Mouse (Mus musculus) left cerebral cortex, postnatal 25 days (tissue): ENCODE data around the gene Zmym2. TPM values are rescaled to one million over a fixed set of nuclear protein-coding genes. Genes with fewer than 3 reads are reported as not detected.

Experiments used
- DNase-seq, 2 experiments: peaks; one replicate each; pipeline ENCODE4 v3.0.0; 2022; ENCODE audit warnings: low spot score in 2 of 2, mixed read lengths in 1 of 2
- intact Hi-C: fragments of 180-260 bp; cut with DNase I; formaldehyde crosslinking; loops from one replicate; pipeline ENCODE4 v1.15.1; 2025
- total RNA-seq, 2 experiments: library from RNA; stranded (reverse); gene quantifications; 2 replicates each; pipeline ENCODE4 v1.2.3; 2021

Gene Zmym2
- total RNA-seq, 2 experiments from 2014 or later, result 91.1 to 101 TPM

GRCm38 (mm10) chr14:56899656-56900055, 13.2 kb downstream of the Zmym2 start:
- DNase-seq, result no peak
- intact Hi-C loops, result no loop called here

DNA sequence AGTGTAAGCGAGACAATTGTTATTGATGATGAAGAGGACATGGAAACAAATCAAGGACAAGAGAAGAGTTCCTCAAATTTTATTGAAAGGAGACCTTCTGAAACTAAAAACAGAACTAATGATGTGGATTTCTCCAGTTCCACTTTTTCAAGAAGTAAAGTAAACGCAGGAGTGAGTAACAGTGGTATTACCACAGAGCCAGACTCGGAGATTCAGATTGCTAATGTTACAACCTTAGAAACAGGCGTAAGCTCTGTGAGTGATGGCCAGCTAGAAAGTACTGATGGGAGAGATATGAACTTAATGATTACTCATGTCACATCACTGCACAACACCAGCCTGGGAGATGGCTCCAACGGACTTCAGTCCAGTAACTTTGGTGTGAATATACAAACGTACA, 16.6 kb downstream of the Zmym2 start:
- intact Hi-C loops, result no loop called here
- no peak for DNase-seq

DNA sequence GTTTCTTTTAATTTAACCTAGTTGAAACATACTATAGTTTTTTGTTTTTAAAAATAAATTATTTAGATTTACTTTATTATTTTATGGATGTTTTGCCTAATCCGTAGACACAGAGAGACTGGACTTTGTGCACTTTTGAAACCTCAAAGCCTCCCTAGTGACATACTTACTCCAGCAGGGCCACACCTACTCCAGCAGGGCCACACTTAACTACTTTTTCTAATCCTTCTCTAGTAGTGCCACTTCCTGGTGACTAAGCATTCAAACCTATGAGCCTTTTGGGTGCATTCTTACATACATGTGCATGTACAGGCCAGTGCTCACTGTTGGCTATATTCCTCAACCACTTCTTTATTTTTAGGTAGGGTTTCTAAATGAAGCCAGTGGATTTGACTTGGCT, 19.2 kb downstream of the Zmym2 start:
- intact Hi-C loops, result no loop called here
- no peak for DNase-seq

DNA sequence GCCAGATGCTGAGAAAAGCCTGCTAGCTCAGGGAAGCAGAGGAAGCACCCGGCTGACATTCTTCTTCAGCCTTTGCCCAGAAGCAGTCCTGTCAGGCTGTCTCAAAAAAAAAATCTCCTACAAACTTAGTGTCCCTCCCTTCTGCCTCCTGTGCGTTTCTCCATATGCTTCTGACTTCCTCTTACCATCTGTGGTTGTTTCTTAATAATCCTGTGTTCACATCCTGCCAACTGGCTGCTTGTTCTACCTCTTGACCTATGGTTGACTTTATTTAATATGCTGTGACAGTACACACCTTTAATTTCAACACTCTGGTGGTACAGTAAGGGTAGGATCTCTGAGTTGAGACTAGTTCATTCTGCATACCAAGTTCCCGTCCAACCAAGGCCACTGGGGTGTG, 32.1 kb downstream of the Zmym2 start:
- intact Hi-C loops, result no loop called here
- DNase-seq, result no peak

GRCm38 (mm10) chr14:56935481-56935880, 49.0 kb downstream of the Zmym2 start:
- no peak for DNase-seq
- intact Hi-C loops, result no loop called here

GRCm38 (mm10) chr14:56939903-56940302, 53.5 kb downstream of the Zmym2 start:
- no peak for DNase-seq
- intact Hi-C loops, result loop anchor here (5.0 to 10.0 kb wide), 2 partner anchors 148 to 255 kb away; no protein-coding TSS in a partner anchor

GRCm38 (mm10) chr14:56952928-56953327, 66.5 kb downstream of the Zmym2 start:
- intact Hi-C loops, result no loop called here
- no peak for DNase-seq

DNA sequence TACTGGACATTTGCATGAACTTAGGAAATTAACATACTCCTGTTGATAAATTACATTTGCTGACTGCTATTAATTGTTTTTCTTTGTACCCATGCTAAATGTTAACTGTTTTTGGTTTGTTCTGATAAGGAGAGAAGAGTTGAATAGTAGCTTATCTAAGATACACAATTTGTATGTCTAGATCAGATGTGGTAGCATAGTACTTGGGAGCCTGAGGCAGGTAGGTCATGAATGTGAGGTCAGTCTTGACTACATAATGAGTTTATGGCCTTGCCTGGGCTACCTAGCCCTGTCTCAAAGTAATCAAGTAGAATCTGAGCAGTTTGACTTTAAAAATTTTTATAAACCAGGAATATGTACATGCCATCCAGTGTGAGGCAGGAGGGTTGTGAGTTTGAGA, 67.9 kb downstream of the Zmym2 start:
- no peak for DNase-seq
- intact Hi-C loops, result no loop called here

GRCm38 (mm10) chr14:56963969-56964734, 77.7 kb downstream of the Zmym2 start:
- intact Hi-C loops, result loop anchor here (10.0 kb wide), 1 partner anchor 441 kb away; no protein-coding TSS in a partner anchor
- peak in 1 of 2 experiments; percentile 66 for DNase-seq

DNA sequence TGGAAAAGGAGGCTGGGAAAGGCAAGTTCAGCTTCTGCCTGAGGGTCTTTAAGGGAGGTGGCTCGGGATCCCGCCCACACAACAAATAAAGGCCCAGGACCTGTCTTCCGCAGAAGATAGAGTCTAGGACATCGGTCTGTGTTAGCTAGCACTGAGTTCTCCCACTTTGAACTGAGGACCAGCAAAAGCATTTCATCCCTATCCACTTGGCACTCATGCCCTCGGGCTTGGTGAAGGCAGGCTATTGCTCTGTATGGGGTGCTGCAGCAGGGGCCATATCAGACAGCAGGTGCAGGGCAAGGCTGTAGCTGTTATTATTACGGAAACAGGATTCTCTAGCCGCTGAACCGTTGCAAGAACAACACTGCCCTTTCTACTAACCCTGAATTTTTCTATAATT, 83.2 kb downstream of the Zmym2 start:
- intact Hi-C loops, result loop anchor here (5.0 to 10.0 kb wide), 2 partner anchors 93 to 435 kb away; no protein-coding TSS in a partner anchor
- DNase-seq, result no peak

GRCm38 (mm10) chr14:56970160-56970559, 83.7 kb downstream of the Zmym2 start:
- DNase-seq, result no peak
- intact Hi-C loops, result no loop called here

- intact Hi-C loops, result no loop called here
- DNase-seq, result no peak
Observed at GRCm38 (mm10) chr14:56978045-56978655, 91.7 kb downstream of the Zmym2 start.

DNA sequence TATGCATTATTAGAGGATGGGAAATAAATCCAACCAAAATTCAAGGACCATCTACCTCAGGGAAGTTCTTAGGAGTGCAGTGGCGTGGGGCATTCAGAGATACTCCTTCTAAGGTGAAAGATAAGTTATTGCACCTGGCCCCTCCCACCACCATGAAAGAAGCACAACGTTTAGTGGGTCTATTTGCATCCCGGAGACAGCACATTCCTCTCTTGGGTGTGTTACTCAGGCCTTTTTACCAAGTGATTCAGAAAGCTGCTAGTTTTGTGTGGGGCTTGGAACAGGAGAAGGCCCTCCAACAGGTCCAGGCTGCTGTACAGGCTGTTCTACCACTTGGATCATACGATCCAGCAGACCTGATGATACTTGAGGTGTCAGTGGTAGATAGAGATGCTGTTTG, 102.2 kb downstream of the Zmym2 start:
- intact Hi-C loops, result no loop called here
- no peak for DNase-seq

Other genes with a start within 250 kb of the Zmym2 start
- gene Mphosph8, start 218.4 kb upstream of the Zmym2 start, total RNA-seq, result 10 to 100 TPM; 49.0 to 57.0 TPM
- gene Pspc1, start 108.3 kb upstream of the Zmym2 start, total RNA-seq, result 10 to 100 TPM; 54.3 to 63.4 TPM
- 10 to 100 TPM; 29.4 to 29.6 TPM for gene Zmym5, start 74.9 kb upstream of the Zmym2 start, total RNA-seq
- gene Gja3, start 171.4 kb downstream of the Zmym2 start, total RNA-seq, result under 1 TPM; 0.18 to 0.32 TPM
- 10 to 100 TPM; 11.5 to 11.9 TPM for gene Gjb2, start 218.0 kb downstream of the Zmym2 start, total RNA-seq
- gene Gm4491, start 229.2 kb downstream of the Zmym2 start, total RNA-seq, result under 1 TPM; 0.50 to 0.62 TPM
- 100 to 1,000 TPM in 1 of 2 experiments, 10 to 100 TPM in 1; 98.3 to 106 TPM for gene Gjb6, start 247.0 kb downstream of the Zmym2 start, total RNA-seq